Mouse (Mus musculus) ES-E14 (cell line): ENCODE measurements around the gene Tectb. TPM values are rescaled to one million over a fixed set of nuclear protein-coding genes. Genes with fewer than 3 reads are reported as not detected.

ENCODE experiments used
- DNase-seq: peaks from one replicate; pipeline ENCODE4 v3.0.0-alpha.2; 2013; ENCODE audit warnings: low read depth, low spot score
- H3K27ac ChIP-seq: 2 replicates; pipeline ENCODE4 v1.5.1; 2012; ENCODE audit warnings: low read depth, mild to moderate bottlenecking, low read length, moderate library complexity, mixed read lengths; ENCODE audit not compliant: poor library complexity, insufficient read depth, severe bottlenecking
- H3K36me3 ChIP-seq: 2 replicates; pipeline ENCODE4 v1.6.1; 2012; ENCODE audit warnings: mild to moderate bottlenecking, low read length, moderate library complexity, mixed read lengths; ENCODE audit not compliant: control insufficient read depth, poor library complexity, insufficient read depth, severe bottlenecking
- H3K4me1 ChIP-seq, 2 experiments: fragments of 150-350 bp in 1 of 2; sonication (generic) in 1 of 2; 2 replicates each; pipeline ENCODE4 v1.6.1; 2012; ENCODE audit warnings: low read length in 2 of 2, mild to moderate bottlenecking in 1 of 2, mixed read lengths in 1 of 2; ENCODE audit not compliant: control insufficient read depth in 2 of 2, insufficient read depth in 2 of 2, poor library complexity in 1 of 2
- H3K4me3 ChIP-seq, 2 experiments: fragments of 150-350 bp in 1 of 2; sonication (generic) in 1 of 2; 2 replicates each; pipeline ENCODE4 v1.5.1; 2012; ENCODE audit warnings: low read length in 2 of 2, low read depth in 1 of 2, mild to moderate bottlenecking in 1 of 2, mixed read lengths in 1 of 2; ENCODE audit not compliant: insufficient read depth in 1 of 2, poor library complexity in 1 of 2, severe bottlenecking in 1 of 2
- H3K9ac ChIP-seq: 2 replicates; pipeline ENCODE4 v1.6.1; 2012; ENCODE audit warnings: low read depth, mild to moderate bottlenecking, low read length, mixed read lengths; ENCODE audit not compliant: poor library complexity, insufficient read depth, severe bottlenecking
- H3K9me3 ChIP-seq: fragments of 150-350 bp; sonication (generic); 2 replicates; pipeline ENCODE4 v1.6.1; 2012; ENCODE audit warnings: low read depth, mild to moderate bottlenecking, low read length; ENCODE audit not compliant: control insufficient read depth, insufficient read depth
- CHD2 ChIP-seq: IDR thresholded peaks from 2 replicates; pipeline ENCODE4 v1.6.1; 2014; ENCODE audit warnings: mild to moderate bottlenecking, low read depth, low read length, inconsistent platforms
- HCFC1 ChIP-seq: IDR thresholded peaks from 2 replicates; pipeline ENCODE4 v1.6.1; 2012; ENCODE audit warnings: low read length, inconsistent platforms, borderline replicate concordance; ENCODE audit not compliant: insufficient read depth
- MAFK ChIP-seq: IDR thresholded peaks from 2 replicates; pipeline ENCODE4 v1.6.1; 2014; ENCODE audit warnings: mild to moderate bottlenecking, low read depth, low read length, inconsistent platforms; ENCODE audit not compliant: insufficient read depth
- ZC3H11A ChIP-seq: IDR thresholded peaks from 2 replicates; pipeline ENCODE4 v1.6.1; 2012; ENCODE audit warnings: low read depth, mild to moderate bottlenecking, inconsistent platforms, low read length, borderline replicate concordance
- ZNF384 ChIP-seq: IDR thresholded peaks from 2 replicates; pipeline ENCODE4 v1.6.1; 2012; ENCODE audit warnings: low read depth, low read length, inconsistent platforms
- in situ Hi-C, 2 experiments: fragments of 600-800 bp; cut with MboI; formaldehyde crosslinking; loops; one replicate each; pipeline ENCODE4 v1.15.1; 2025; ENCODE audit warnings: low sequenced_read_pairs in 2 of 2, inconsistent platforms in 1 of 2; ENCODE audit not compliant: unreplicated experiment in 2 of 2
- total RNA-seq: library from RNA; depleted of rRNA; stranded (reverse); fragments of 300-350 nt; gene quantifications from 2 replicates; pipeline ENCODE4 v1.2.3, GENCODE M21; 2012

Tectb gene
- total RNA-seq, 1 experiment, result not detected

- no peak overlapping the region for H3K27ac ChIP-seq
- in situ Hi-C loops, result no loop called here
- no peaks in the 10 kb centered on the region for H3K36me3 ChIP-seq
- DNase-seq, result no peak
- H3K4me3 ChIP-seq, result no peak overlapping the region
- no peaks in the 10 kb centered on the region for H3K9me3 ChIP-seq
- no peaks in the 10 kb centered on the region for H3K4me1 ChIP-seq
- TF ChIP-seq ZC3H11A (no peak), HCFC1 (no peak), MAFK (no peak), ZNF384 (no peak), CHD2 (no peak)
- no peak overlapping the region for H3K9ac ChIP-seq
These were observed 21.9 kb upstream of the Tectb start for GRCm38 (mm10) chr19:55158606-55159005.

- no peak overlapping the region for H3K9ac ChIP-seq
- H3K36me3 ChIP-seq, result no peaks in the 10 kb centered on the region
- no peaks in the 10 kb centered on the region for H3K4me1 ChIP-seq
- H3K9me3 ChIP-seq, result no peaks in the 10 kb centered on the region
- in situ Hi-C loops, result no loop called here
- H3K4me3 ChIP-seq, result no peak overlapping the region
- H3K27ac ChIP-seq, result no peak overlapping the region
- DNase-seq, result no peak
- TF ChIP-seq CHD2, result no peak
- TF ChIP-seq MAFK, result no peak
- no peak for TF ChIP-seq ZNF384
- no peak for TF ChIP-seq HCFC1
- TF ChIP-seq ZC3H11A, result no peak
These were observed 20.7 kb upstream of the Tectb start for GRCm38 (mm10) chr19:55159826-55160225.

GRCm38 (mm10) chr19:55162271-55162670 is 18.3 kb upstream of the Tectb start:
- DNase-seq, result no peak

GRCm38 (mm10) chr19:55164162-55164561 is 16.4 kb upstream of the Tectb start:
- in situ Hi-C loops, result no loop called here
- Histone ChIP-seq H3K36me3 (no peaks in the 10 kb centered on the region), H3K9ac (no peak overlapping the region), H3K27ac (no peak overlapping the region), H3K4me3 (no peak overlapping the region), H3K9me3 (no peaks in the 10 kb centered on the region), H3K4me1 (no peaks in the 10 kb centered on the region)
- no peak for TF ChIP-seq MAFK
- no peak for DNase-seq

More at GRCm38 (mm10) chr19:55162271-55162670, 18.3 kb upstream of the Tectb start:
- TF ChIP-seq CHD2 (no peak), ZNF384 (no peak), ZC3H11A (no peak)
- no peak overlapping the region for H3K9ac ChIP-seq
- in situ Hi-C loops, result no loop called here
- H3K27ac ChIP-seq, result no peak overlapping the region
- no peaks in the 10 kb centered on the region for H3K4me1 ChIP-seq
- no peaks in the 10 kb centered on the region for H3K9me3 ChIP-seq
- H3K36me3 ChIP-seq, result no peaks in the 10 kb centered on the region
- no peak overlapping the region for H3K4me3 ChIP-seq

- H3K27ac ChIP-seq, result no peak overlapping the region
- H3K4me1 ChIP-seq, result no peaks in the 10 kb centered on the region
- TF ChIP-seq CHD2, result no peak
- TF ChIP-seq MAFK, result no peak
- no peak for TF ChIP-seq ZC3H11A
- TF ChIP-seq HCFC1, result no peak
- TF ChIP-seq ZNF384, result no peak
- no peak overlapping the region for H3K9ac ChIP-seq
- no peak overlapping the region for H3K4me3 ChIP-seq
- in situ Hi-C loops, result no loop called here
- no peaks in the 10 kb centered on the region for H3K9me3 ChIP-seq
- no peaks in the 10 kb centered on the region for H3K36me3 ChIP-seq
- no peak for DNase-seq
These were observed 15.2 kb upstream of the Tectb start for GRCm38 (mm10) chr19:55165183-55165865.
